Mouse (Mus musculus) spleen, postnatal 36 days (tissue): ENCODE results near the gene Hoxa4.

Experiments
- DNase-seq, 2 experiments: peaks; one replicate each; pipeline ENCODE4 v3.0.0; 2022; ENCODE audit warnings: low spot score in 2 of 2, mixed read lengths in 1 of 2

The Hoxa4 gene

DNA sequence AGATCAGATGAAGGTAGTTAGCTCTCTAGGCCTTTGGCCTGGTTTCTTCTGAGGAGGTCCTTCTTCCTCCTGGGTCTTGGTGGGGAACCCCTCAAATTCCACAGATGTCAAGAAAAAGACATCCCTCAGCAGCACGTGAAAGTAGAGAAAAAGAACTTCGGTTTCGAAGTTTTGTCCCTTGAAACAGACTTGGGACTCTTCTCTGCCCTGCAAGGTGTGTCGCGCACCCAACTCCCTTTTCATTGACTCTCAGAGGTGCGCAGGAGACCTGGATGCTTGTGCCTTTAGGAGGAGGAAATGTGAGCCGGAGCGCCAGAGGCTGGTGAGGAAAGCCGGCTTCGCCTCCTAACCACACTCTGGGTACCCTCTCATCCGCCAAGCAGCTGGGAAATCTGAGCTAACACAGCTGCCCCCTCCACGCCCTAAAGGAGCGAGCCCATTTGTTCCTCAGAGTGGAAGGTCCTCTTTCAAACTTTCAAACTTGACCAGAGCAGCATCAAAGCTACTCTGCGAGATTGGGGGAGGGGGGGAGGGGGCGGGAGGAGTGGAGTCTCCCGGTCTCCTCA is 41.1 kb downstream of the Hoxa4 start:
- DNase-seq, result no peak
